Mouse (Mus musculus) hindlimb bud, embryonic 11.5 days (tissue): Measurements from ENCODE around the gene Stard13.

Experiments
- DNase-seq: peaks from one replicate; pipeline ENCODE4 v3.0.0-alpha.2; 2012; ENCODE audit warnings: low read depth, low spot score; ENCODE audit errors: extremely low spot score

Gene Stard13

DNA sequence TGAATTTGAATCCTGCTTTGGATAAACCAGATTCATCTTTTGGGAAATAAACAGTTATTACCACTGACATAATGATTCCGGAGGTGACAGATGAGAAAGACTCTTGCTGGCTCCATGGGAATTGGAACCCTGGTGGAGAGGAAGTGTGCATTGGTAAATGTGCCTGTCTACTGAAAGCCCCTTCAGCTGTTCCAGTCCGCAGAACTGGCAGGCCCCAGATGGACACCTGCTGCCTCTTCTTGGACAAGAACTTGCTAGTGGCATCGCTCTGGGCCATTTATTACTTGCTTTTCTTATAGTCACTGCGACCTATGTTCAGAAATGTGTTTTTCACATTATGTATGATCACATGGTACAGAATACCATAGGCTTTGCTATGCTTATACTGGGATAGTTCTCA lies 3.2 kb downstream of the Stard13 start:
- DNase-seq, result no peak

- DNase-seq, result no peak
Measured at GRCm38 (mm10) chr5:151228367-151229005, 5.2 kb downstream of the Stard13 start.

- no peak for DNase-seq
Measured at GRCm38 (mm10) chr5:151223696-151224366, 9.8 kb downstream of the Stard13 start.

DNA sequence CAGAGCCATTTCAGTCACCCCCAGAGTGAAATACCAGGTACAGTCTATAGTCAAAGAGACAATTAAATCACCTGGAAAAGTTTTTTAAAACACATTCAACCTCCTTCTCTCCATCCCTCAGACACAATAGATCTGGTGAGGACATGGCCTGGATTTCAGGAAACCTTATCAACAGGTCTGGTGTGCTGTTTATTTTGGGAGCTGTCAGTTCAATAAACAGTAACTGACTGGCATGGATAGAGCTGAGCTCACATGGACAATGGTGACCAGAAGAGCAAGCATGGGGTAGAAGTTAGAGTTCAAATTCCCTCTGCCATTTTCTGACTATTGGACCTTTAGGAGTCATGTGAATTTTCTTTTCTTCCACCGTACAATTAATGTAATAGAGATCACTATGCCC lies 10.8 kb downstream of the Stard13 start:
- no peak for DNase-seq

DNA sequence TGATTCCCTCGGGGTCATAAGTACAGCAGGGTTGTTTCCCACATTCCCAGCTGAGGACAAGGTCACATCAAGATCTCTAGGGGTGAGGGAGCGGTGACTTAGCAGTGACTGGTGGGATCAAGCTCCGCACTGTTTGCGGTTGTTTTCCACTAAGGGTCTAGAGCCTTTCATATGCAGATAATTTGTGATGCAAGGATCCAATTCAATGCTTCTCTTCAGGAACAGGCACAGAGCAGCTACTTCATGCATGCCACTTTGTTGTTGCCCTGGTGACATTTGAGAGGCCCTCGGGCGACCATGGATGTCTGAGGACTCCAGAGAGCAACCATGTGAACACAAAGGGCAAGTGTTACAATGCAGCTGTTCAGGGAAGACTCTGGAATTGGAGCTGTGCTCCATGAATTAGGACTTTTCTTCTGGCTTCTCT lies 14.9 kb downstream of the Stard13 start:
- DNase-seq, result no peak

DNA sequence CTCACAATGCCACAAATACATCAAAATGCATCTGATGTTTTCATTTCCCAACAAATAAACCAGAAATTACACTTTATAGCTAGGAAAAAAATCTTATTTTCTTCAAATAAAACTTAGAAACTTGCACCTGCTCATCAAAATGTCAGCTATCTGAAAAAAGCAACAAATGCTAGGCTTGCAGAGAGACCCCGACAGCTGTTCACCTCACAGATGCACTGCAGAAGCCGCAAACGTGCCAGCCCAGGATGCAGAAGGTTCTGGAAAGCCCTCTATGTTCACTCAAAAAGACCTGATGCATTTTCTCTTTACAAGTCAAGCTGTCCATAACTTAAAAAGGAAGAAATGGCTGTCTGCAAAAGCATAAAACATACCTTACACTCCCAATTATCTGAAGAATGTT lies 20.5 kb downstream of the Stard13 start:
- DNase-seq, result no peak

DNA sequence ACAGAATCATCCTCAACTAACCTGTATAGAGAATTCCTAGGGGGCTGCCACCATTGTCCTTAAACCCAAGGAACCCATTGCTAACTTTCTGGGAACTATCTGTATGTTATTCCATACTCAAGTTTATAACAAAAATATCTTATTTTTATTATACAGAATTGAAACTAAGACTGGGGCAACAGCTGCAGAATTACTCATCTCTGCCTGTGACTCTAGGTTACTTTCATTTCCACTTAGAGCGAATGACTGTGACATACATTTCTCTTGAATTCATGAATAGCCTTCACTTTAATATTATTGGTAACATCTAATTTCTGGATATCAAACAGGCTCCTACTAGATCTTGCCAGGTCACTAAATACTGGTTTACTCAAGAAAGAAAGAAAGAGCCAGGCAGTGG lies 22.8 kb downstream of the Stard13 start:
- no peak for DNase-seq

- no peak for DNase-seq
Measured at GRCm38 (mm10) chr5:151210060-151210459, 23.6 kb downstream of the Stard13 start.

GRCm38 (mm10) chr5:151205017-151205416 lies 28.6 kb downstream of the Stard13 start:
- no peak for DNase-seq

DNA sequence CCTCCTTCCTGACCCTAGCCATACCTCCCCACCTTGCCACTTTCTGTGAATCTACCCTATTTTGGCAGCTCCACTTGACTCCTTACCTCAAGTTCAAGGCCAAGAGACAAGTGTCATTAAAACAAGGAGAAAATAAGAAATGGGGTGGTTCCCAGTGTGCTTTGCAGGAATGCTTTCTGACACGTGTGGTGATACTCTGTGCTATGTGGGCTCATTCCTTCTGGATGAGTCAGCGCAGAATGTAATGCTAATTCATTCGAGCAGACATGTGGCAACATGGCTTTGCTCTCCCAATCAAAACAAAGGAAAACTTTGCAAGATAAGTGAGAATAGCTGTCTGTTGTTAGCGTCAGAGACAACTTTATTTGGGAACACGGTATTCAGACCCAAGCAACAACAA lies 30.7 kb downstream of the Stard13 start:
- no peak for DNase-seq

GRCm38 (mm10) chr5:151201220-151201619 lies 32.4 kb downstream of the Stard13 start:
- no peak for DNase-seq

GRCm38 (mm10) chr5:151199235-151199634 lies 34.4 kb downstream of the Stard13 start:
- no peak for DNase-seq

GRCm38 (mm10) chr5:151196603-151197272 lies 36.9 kb downstream of the Stard13 start:
- DNase-seq, result no peak

- no peak for DNase-seq
Measured at GRCm38 (mm10) chr5:151193885-151194520, 39.6 kb downstream of the Stard13 start.

GRCm38 (mm10) chr5:151192266-151192665 lies 41.4 kb downstream of the Stard13 start:
- no peak for DNase-seq

DNA sequence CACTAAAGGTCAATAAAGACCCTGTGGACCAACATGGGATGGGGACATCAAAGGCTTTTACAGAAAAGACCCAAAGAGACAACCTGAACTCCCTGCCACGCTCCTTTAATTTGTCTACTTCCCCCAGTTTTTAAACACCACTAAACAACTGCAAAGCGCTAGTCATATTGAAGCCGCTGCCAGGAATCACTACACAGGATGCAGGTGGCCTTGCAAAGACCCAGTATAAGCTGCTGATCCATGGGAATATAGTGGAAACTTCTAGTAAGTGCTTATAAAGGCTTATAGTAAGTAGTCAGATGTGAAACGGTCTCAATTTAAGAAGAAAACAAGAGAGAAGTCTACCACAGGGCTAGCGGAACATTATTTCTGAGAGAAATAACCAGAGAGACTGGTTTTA lies 42.9 kb downstream of the Stard13 start:
- DNase-seq, result no peak

DNA sequence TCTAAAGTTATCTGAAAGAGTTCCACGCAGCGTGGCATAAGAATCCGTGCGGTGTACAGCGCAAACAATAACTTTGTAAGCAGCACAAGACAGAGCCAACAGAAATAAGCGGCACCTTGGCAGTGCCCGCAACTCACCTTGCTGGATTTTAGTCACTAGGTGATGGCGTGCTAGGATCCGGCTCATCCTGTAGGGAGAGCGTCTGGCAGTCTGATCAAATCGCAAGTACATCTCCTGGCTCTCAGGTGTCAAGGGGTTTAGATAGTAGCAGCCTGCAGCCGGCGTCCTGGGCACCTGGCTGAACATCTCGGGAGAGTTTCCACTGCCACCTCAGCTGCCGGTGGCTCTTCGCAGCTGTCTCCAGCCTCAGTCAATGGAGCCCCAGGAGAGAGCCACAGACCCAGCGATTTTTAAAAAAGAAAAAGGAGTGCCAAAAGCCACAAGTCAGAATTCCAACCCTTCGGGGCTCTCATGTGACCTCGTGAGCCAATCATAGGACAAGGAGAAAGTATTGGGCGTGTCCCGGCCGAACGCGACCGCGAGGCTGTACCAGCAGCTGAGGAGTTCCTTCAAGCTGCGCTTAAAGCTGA lies 43.8 kb downstream of the Stard13 start:
- peak; percentile 63 for DNase-seq

DNA sequence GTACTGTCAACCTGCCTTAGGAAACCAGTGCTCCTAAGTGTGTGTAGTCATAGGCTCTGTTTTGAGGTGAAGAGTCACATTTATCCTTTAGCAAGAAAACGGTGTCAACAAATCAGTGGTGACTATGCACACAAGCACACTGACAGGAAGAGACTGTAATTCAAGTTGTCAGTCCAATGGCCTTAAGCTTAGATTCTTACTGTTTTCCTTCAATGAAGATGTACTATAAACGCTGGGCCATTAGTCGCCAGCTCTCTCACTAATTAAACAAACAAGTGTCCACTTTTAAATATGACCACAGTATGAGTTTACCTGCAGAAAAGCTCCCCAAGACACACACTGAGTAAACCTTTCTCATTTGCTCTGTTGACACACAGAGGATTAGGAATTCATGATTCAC lies 44.3 kb downstream of the Stard13 start:
- DNase-seq, result no peak

- DNase-seq, result no peak
Measured at GRCm38 (mm10) chr5:151188659-151189058, 45.0 kb downstream of the Stard13 start.

DNA sequence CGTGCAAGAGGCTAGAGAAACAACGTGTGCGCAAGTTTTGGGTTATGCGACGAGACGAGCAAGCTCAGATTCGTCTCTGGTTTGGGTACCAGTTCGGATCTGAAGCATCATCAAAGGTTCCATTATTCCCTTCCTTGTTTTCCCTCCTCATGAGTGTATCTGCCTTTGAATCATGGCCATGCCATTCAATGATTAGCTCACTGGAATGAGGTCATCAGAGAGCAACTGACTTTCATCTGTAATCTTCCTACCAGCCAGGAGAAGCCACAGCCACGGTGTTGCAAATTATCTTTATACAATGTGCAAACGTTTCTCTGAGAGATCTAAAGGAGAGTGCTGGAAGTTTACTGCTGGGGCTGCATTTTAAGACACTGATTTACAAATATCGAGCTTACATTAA lies 46.3 kb downstream of the Stard13 start:
- no peak for DNase-seq

DNA sequence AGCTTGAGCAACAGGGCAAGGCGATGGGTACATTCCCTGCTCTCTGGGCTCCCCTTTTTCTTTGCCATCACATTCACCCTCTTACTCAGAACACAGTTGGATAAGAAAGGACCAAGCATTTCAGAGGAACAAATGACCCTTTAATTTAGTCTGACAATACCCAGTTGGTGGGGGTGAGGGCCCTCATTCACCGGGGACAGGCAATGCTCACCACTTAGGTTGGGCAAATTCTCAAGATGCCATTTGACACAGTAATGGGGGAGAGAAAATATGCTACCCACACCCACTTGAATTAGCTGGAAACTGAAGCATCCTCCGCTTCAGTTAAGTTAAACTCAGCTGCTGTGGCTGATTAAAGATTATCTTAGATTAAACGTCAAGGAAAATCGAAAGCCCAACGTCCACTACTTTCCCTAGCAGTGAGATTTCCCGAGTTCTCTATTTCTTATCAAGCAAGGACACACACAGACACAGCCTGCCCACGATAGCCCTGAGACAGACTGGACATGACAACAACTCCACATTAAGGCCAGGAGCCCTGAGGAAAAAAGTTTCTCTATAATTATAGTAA lies 48.3 kb downstream of the Stard13 start:
- no peak for DNase-seq
